Mouse (Mus musculus) telencephalon, adult 2 months (tissue): ENCODE data around the gene Zfp982.
"Not testable (repeated sequence)": the region's sequence is repeated elsewhere in the genome, so short reads cannot be mapped to it uniquely, and the experiment has no call there.

Experiments used
- DNase-seq: peaks from one replicate; pipeline ENCODE4 v3.0.0-alpha.2; 2011; ENCODE audit warnings: low read depth, low spot score

Gene Zfp982

DNA sequence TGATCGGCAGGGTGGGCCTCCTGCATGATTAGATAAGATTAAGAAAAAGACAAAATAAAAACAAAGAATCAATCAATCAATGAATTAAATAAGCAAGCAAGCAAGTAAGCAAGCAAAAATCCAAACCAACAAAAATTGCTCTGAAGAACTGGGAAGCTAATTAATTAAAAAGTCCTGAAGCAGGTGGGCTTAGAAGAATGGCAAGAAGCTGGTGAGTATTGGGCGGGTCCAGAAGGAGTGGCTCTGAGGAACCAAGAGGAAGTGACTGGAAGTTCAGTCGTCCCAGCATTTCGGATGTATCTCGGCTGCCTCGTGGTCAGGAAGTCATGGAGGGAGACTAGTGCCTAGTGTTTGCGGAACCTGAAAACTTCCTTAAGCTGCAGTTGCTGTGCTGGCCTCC, at the start of gene Zfp982:
TSS of gene Zfp982 (plus strand) at position 301 of the 400 bp plus-strand sequence.
- DNase-seq = not testable (repeated sequence)

DNA sequence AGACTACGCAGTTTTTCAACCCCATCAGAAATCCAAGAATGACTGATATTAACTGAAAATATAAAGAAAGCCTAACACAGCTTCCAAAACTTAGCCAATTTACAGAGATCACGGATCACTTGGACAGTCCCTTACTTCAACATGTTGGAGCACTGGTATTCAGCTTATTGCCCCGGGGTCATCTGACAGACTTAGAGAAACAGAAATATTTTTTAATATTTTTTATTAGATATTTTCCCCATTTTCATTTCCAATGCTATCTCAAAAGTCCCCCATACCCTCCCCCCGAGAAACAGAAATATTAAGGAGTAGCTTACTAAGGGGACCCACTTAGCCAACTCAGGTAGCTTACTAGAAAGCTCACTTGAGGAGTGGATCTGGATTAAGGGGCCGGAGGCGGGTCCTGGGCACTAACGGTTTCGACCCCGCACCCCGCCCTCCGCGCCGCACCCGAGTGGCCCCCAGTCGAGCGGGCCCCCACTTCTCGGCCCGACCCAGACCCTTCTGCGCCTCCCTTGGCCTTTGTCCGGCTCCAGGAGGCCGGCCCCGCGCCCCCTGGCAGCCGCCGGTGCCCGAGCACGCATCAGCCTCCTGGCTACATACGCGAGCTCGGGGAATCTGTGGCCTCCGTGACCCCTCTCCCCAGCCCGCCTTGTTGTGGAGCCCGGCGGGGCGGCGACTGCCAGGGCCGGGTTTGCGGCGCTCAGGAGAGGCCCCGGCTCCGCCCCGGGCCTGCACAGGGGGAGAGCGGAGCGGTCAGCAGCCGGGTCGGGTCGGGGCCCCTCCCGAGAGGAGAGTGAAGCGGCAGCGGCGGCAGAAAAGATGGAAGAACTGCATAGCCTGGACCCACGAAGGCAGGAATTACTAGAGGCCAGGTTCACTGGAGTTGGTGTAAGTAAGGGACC, 49.3 kb upstream of the Zfp982 start:
- DNase-seq = not testable (repeated sequence)

DNA sequence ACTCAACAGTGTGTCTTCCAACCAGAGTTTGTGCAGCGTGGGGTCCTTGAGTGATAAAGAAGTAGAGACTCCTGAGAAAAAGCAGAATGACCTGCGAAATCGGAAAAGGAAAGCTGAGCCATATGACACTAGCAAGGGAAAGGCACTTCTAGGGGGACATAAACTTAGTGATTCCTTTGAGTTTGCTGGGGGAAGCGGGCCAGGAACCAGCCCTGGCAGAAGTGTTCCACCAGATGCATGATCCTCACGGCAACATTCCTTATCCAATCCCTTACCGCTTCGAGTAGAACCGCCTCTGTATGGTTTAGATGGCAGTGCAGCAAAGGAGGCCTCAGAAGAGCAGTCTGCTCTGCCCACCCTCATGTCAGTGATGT, 48.7 kb upstream of the Zfp982 start:
- not testable (repeated sequence) for DNase-seq

DNA sequence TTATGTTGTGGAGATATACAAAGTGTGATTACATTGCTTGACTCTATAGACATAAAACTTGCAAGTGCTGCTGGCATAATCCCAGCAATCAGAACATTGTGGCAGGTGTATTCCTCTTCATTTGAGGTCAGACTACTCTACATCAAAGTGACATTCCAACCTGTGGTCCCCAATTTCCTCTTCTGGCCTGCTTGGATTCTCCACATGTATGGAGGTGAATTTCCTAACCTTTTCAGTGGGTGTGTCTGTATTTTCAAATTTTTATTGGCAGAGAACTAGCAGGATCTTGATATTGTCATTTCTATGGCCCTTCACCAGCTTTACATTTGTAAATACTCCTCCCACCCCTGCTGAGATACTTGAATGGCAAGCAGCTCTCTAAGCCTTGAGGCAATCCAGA, 46.8 kb upstream of the Zfp982 start:
- DNase-seq = not testable (repeated sequence)

DNA sequence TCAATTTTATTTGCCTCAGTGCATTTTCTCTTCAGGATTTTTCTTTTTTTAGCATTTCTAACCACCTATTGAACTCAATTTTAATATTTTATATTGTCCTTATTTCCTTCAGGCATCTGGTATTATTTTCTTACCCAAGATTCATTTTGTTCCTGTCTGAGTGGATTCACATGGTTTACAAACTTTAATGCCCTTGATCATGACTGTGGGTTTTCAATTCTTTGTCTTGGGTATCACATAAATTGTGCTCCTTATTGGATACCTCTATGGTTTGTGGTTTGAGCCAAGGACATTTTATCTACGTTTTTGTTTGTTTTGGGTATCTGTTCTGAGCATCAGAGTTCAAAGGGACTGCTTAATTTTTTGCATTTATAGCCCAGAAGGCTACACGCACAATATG, 43.9 kb upstream of the Zfp982 start:
- DNase-seq = no peak

DNA sequence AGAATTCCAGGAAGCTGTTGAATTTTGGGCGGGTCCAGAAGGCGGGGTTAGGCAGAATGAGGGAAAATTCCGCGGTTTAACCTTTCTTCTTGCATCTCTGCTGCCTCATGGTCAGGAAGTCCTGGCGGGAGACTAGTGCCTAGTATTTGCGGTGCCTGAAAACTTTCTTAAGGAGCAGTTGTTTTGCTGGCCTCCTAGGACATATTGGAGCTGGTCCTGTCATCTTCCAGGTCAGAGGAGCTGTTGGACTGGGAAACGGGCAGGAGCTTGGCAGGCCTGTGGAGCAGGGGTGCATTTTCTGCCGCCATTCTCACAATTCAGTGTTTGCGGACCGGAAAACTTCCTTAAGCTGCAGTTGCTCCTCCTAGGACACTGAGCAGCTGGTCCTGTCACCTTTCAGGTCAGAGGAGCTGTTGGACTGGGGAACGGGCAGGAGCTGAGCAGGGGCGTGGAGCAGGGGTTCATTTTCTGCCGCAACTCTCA, 43.1 kb upstream of the Zfp982 start:
- no peak for DNase-seq

DNA sequence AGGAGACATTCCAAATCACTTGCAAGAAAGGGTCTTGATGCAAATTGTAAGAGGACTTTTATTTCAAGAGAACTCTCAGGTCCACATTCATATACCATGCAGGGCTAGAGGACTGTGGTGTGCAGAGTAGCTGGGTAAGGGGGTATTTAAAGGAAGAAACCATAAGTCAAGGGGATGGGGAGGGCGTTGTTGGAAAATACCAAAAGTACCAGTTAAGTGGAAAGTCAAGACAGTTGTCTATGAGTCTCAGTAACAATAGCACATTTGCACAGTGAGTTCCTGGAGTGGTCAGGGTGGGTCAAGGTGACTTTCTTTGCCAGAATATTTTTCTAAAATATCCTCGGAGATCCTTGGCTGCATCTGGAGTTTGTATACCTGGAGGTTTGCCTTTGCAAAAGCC, 42.2 kb upstream of the Zfp982 start:
- not testable (repeated sequence) for DNase-seq

DNA sequence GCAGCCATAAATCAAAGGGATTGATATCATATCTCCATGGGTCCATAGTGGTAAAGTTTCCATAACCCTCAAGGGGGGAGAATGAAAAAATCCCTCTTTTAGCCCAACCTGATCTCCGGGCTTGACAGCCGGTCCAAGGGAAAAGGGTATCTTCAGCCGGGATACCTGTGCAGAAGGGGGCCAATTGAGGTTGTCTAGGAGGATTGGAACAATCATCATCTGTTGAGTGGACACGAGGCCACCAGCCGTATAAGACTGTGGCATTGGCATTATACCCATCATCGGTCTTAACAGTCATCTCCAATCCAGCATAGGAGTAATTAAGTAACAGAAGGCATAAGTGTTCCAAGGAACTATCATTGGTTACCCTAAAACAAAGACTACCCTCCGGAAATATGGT, 25.0 kb upstream of the Zfp982 start:
- not testable (repeated sequence) for DNase-seq

DNA sequence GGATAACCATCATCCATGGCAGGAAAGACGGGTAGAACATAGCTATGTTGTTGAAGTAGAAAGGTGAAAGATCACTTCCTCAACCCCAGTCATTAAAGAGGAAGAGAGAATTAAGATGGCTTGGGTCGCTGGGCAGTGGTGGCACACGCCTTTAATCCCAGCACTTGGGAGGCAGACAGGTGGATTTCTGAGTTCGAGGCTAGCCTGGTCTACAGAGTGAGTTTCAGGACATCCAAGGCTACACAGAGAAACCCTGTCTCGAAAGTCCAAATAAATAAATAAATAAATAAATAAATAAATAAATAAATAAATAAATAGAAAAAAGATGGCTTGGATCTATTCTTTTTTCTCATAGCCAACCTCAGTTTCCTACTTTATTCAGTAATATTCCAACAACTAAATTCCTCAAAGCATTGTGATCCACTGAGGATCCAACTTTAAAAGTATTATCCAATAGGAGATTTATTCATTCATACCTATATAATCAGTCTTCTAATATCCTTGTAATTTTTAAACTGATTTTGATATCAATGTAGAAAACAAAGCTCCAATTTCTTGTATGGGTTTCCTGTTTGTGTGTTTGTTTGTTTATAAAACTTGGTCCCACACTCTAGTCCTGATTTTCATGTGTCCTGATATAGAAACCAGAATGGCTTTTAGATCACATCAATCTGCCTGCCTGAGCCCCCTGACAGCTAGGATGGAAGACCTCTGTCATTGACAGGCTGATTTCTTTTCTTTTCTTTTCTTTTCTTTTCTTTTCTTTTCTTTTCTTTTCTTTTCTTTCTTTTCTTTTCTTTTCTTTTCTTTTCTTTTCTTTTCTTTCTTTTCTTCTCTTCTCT, 6.8 kb downstream of the Zfp982 start:
- not testable (repeated sequence) for DNase-seq

DNA sequence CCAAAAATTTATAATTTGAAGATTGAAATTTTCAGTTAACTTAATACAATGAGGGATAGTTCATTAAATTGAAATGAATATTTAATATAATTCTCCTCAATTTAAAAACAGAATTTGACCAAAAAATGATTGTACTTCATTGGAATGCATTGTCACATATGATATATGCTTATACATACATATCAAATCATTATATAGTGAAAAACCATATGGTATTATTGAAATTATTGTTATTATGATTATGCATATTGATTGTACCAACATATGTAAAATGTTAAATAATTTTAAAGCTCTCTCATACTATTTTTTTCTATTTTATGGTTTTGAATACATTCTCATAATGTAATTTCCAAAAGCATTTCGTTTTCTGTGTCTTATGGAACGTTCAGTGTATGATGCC, 17.0 kb downstream of the Zfp982 start:
- no peak for DNase-seq

DNA sequence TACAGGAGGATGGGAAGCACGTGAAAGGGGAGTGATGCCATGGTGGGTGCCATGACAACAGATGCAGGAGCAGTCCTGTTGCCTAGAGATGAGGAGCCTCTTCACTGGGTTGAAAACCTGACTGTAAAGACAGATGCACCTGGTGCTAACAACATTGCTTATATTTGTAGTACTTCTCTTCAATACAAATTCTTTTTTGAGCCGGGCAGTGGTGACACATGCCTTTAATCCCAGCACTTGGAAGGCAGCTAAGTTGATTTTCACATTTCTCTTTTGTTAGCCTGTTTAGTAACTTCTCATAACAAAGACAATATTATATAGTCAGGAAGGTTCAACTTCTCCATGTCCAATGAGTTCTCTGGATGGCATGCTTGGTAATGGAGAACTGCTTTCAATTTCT, 26.8 kb downstream of the Zfp982 start:
- DNase-seq = no peak

DNA sequence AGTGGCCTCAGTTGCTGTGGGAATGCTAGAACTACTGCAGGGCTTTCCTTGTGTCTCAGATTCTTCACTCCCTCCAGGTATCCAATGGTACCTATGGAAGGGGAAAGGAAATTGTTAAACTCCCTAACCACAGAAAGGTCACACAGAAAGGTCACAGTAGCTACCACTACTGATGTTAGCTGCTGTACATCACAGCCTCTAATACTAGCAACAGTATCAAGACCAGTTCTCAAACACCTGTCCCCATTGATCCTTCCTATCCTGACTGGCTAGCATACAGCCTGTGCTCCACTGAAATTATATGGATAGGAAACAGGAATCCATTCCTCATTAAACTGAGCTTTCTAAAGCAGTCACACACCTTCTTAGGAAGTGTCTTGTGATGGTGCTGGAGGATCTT, 27.9 kb downstream of the Zfp982 start:
- no peak for DNase-seq

DNA sequence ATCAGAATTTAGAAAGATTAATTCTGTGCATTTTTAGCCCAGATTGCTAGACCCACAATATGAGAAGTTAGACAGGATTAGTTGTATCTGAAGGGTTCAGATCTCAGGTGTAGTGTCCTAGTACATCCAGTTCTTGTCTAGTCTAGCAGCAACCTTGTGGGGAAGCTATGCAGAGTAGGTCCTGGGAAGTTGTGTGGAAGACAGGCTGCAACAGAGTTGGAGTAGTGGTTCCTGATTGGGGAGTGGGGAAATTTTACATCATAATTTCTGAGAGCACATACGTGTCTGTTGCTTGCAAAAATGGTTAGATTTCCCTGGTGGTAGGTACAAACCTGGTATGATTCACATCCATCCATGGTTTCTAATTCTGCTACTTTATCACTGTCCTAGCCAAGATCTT, 32.9 kb downstream of the Zfp982 start:
- DNase-seq = no peak

DNA sequence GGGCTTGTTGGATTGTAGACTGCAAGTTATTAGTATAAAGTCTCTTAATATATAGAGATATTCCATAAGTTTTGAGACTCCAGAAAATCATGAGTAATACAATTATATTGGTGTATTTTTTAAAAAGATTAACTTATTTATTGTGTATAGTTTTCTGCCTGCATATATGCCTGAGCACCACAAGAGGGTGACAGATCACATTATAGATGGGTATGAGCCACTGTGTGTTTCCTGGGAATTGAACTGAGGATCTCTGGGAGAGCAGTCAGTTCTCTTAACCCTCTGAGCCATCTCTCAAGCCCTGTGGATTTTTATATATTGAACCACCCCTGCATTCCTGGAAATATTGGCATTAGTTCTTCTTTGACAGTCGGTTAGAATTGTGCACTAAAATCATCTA, 38.1 kb downstream of the Zfp982 start:
- DNase-seq = no peak

DNA sequence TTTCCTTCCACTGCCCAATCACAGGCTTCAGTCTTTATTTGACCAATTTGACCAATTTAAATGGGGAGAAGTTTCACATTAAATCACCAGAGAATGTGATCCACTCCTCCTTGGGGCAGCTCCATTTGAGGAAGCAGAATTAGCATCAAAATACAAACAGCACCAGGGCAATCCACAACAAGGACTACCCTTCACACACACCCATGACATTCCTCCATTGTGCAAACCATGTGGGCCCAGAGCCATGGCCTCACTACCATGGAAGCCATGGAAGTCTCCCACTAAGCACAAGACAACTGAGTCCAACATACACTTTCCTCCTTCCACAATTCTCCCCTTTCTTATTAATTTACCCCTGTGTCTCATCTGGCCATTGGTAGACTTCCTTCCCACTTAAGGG, 43.7 kb downstream of the Zfp982 start:
- DNase-seq = not testable (repeated sequence)

DNA sequence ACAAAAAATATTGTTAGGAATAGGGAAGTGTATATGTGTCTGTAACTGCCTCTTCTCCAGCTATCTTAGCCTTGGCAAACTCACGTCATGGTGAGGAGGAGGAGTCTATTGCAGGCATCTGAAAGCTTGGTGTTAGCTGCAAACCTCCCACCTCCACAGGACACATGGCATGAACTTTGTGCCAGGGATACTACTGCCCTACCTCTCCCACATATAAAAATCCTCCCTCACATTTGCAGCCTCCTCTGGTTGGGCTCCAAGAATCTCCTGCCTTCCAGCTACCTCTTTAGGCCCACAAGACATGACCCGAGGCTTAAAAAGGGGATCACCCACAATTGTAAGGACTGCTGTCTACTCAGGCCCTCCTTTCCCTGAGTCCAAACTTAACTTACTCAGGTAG, 45.5 kb downstream of the Zfp982 start:
- no peak for DNase-seq

DNA sequence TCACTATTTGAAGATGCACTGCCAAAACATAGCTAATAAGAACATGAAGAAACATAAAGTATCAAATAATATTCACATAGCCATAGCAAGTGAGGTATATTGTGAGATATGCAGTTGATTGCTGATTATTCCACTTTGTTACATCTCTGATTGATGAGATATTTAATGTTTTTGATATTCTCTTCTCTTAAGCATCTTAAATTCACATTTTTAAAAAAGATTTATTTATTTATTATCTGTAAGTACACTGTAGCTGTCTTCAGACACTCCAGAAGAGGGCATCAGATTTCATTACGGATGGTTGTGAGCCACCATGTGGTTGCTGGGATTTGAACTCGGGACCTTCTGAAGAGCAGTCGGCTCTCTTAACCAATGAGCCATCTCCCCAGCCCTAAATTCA, 47.7 kb downstream of the Zfp982 start, which contains the start of gene Gm16503:
TSS of gene Gm16503 (plus strand) at position 301 of the 400 bp plus-strand sequence.
- DNase-seq = not testable (repeated sequence)

DNA sequence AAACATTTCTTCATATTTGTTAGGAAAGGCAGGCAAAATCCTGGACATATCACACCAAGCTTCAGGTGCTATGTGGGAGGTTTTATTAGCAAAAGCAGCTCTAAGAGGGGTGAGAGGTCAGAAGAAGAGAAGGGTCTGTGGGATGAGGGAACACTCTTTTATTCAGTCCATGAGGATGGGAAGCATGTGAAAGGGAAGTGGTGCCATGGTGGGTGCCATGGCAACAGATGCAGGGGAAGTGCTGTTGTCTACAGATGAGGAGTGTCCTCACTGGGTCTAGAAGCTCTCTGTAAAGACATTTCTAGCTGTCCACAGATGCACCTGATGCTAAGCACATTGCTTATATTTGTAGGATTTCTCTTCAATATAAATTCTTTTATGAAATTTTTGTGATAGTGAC, 48.9 kb downstream of the Zfp982 start:
- no peak for DNase-seq

DNA sequence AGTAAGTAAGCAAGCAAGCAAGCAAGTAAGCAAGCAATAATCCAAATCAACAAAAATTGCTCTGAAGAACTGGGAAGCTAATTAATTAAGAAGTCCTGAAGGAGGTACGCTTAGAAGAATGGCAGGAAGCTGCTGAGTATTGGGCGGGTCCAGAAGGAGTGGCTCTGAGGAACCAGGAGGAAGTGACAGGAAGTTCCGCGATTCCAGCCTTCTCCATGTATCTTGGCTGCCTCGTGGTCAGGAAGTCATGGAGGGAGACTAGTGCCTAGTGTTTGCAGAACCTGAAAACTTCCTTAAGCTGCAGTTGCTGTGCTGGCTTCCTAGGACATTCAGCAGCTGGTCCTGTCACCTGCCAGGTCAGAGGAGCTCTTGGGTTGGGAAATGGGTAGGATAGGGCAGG, 60.9 kb downstream of the Zfp982 start, which contains the start of gene Zfp985:
TSS of gene Zfp985 (plus strand) at position 207 of the 400 bp plus-strand sequence.
- DNase-seq = not testable (repeated sequence)

DNA sequence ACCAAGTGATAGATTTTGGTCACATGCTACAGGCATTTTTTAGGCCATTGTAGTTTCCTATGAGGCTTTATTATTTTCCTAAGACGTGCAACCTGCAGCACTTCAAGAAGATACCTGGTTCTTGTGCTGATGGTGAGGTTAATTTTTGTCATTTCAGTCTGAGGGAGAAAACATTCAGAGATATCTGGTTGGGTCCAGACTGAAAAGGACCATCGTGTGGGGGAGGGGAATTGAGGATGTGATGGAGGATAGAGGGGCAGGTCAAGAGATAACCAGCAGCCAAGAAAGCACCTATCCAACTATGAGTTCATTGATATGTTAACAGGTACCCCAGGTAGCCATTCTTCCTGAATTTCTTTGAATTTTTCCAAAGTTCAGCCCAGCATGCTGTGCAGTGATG, 62.1 kb downstream of the Zfp982 start:
- not testable (repeated sequence) for DNase-seq

DNA sequence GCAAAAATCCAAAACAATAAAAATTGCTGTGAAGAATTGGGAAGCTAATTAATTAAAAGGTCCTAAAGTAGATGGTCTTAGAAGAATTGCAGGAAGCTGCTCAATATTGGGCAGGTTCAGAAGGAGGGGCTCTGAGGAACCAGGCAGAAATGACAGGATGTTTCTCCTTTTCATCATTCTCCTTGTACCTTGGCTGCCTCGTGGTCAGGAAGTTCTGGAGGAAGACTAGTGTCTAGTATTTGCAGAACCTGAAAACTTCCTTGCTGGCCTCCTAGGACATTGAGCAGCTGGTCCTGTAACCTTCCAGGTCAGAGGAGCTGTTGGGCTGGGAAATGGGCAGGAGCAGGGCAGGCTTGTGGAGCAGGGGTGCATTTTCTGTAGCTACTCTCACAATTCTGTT, 64.7 kb downstream of the Zfp982 start:
- DNase-seq = not testable (repeated sequence)

DNA sequence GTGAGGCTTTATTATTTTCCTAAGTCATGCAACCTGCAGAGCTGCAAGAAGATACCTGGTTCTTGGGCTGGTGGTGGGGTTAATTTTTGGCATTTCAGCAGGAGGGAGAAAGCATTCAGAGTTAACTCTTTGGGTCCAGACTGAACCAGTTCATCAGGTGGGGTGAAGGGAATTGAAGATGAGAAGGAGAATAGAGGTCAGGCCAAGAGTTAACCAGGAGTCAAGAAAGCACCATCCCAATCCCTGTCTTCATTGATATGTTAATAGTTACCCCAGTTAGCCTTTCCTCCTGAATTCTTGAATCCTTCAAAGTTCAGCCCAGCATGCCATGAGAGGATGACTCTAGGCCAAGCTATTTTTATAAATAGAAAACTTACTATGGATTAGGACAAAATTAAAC, 65.8 kb downstream of the Zfp982 start:
- DNase-seq = not testable (repeated sequence)
